Mouse (Mus musculus) retina, postnatal 1 day (tissue): ENCODE data around the gene Tmem263.

ENCODE experiments used
- DNase-seq: peaks from one replicate; pipeline ENCODE4 v3.0.0-alpha.2; 2012

The Tmem263 gene

GRCm38 (mm10) chr10:85102247-85103084 is at the start of gene Tmem263, which contains the start of gene Fhl4:
Gene Tmem263, plus strand, starts transcription at chr10:85102627.
Gene Fhl4, minus strand, starts transcription at chr10:85102495.
- DNase-seq: peak; percentile 96

- no peak for DNase-seq
Observed at GRCm38 (mm10) chr10:85054876-85055275, 47.6 kb upstream of the Tmem263 start.

GRCm38 (mm10) chr10:85071605-85072152 is 30.7 kb upstream of the Tmem263 start:
- no peak for DNase-seq

GRCm38 (mm10) chr10:85101841-85102240 is 586 bp upstream of the Tmem263 start:
- no peak for DNase-seq

- peak; percentile 61 for DNase-seq
Observed at GRCm38 (mm10) chr10:85103085-85103885, 858 bp downstream of the Tmem263 start.

GRCm38 (mm10) chr10:85114409-85114808 is 12.0 kb downstream of the Tmem263 start:
- DNase-seq: no peak

GRCm38 (mm10) chr10:85125184-85125583 is 22.8 kb downstream of the Tmem263 start:
- no peak for DNase-seq

- DNase-seq: peak; percentile 99
Observed at GRCm38 (mm10) chr10:85127395-85128287, 25.2 kb downstream of the Tmem263 start, which contains the start of gene Mterf2. Gene Mterf2, minus strand, starts transcription at chr10:85128027.

- DNase-seq: no peak
Observed at GRCm38 (mm10) chr10:85128453-85128852, 26.0 kb downstream of the Tmem263 start.

- no peak for DNase-seq
Observed at GRCm38 (mm10) chr10:85136573-85136972, 34.1 kb downstream of the Tmem263 start.

GRCm38 (mm10) chr10:85141465-85141864 is 39.0 kb downstream of the Tmem263 start:
- DNase-seq: no peak

GRCm38 (mm10) chr10:85146282-85146681 is 43.9 kb downstream of the Tmem263 start:
- no peak for DNase-seq

- DNase-seq: no peak
Observed at GRCm38 (mm10) chr10:85149226-85149625, 46.8 kb downstream of the Tmem263 start.

GRCm38 (mm10) chr10:85154195-85154594 is 51.8 kb downstream of the Tmem263 start:
- peak; percentile 72 for DNase-seq

- no peak for DNase-seq
Observed at GRCm38 (mm10) chr10:85157451-85157850, 55.0 kb downstream of the Tmem263 start.

- DNase-seq: no peak
Observed at GRCm38 (mm10) chr10:85159989-85160619, 57.7 kb downstream of the Tmem263 start.

- DNase-seq: peak; percentile 91
Observed at GRCm38 (mm10) chr10:85161745-85162351, 59.4 kb downstream of the Tmem263 start.

- peak; percentile 66 for DNase-seq
Observed at GRCm38 (mm10) chr10:85164791-85165190, 62.4 kb downstream of the Tmem263 start.

- DNase-seq: peak; percentile 33
Observed at GRCm38 (mm10) chr10:85165306-85165705, 62.9 kb downstream of the Tmem263 start.
